ENCODE assay signal across 9 mouse cellular contexts in genomic region chr4:139312632-139313031, GRCm38 (mm10). TPM values are rescaled to one million over a fixed set of nuclear protein-coding genes. Genes with fewer than 3 reads are reported as not detected.
A peak's percentile ranks its signal among the peaks of the same experiment; 100 is the strongest.
DNase-seq lines count a peak whose midpoint lies in the region; ATAC-seq and TF ChIP-seq lines count a peak whose summit lies in the region.
"Had no signal": no experiment of that assay in that cellular context is flagged by ENCODE, and none has a peak within 500 bp of the region (broad histone marks: within the 10 kb centered on the region; RNA-seq: fewer than 3 reads in every experiment).

No protein-coding gene starts in this region.

- TF ChIP-seq CTCF in left cerebral cortex, adult 2 months (IDR thresholded peaks at IDR 0.05): peak; percentile 60

- H3K4me3 ChIP-seq in left cerebral cortex, adult 2 months: no peak overlapping the region
- H3K4me3 ChIP-seq in embryonic facial prominence, embryonic 12.5 days: no peak overlapping the region
- H3K4me3 ChIP-seq: megakaryocyte, embryonic 14.5 days had no signal

- ATAC-seq in embryonic facial prominence, embryonic 12.5 days (ENCODE audit: insufficient number of reproducible peaks, insufficient read depth, low FRiP score, low TSS enrichment): no peak
- no peak for ATAC-seq in granulocyte monocyte progenitor cell, adult 5-6 weeks (replicated peaks; ENCODE audit: poor library complexity, severe bottlenecking)

- no peaks in the 10 kb centered on the region for H3K27me3 ChIP-seq in embryonic facial prominence, embryonic 12.5 days

- H3K27ac ChIP-seq in left cerebral cortex, adult 2 months: no peak overlapping the region
- no peak overlapping the region for H3K27ac ChIP-seq in embryonic facial prominence, embryonic 12.5 days

- H3K36me3 ChIP-seq in embryonic facial prominence, embryonic 12.5 days: peaks cover 36% of the 10 kb centered on the region

- DNase-seq in adrenal gland, adult (ENCODE audit: inconsistent age in 2 of 2, low spot score in 1 of 2): peak; percentile 31 to 70
- DNase-seq in adrenal gland, postnatal 25 days: no peak
- DNase-seq in left cerebral cortex, adult 2 months (ENCODE audit: extremely low spot score in 1 of 2, low spot score in 2 of 2): peak in 1 of 2 experiments; percentile 7
- no peak for DNase-seq in left cerebral cortex, adult 9 months (ENCODE audit: low spot score in 2 of 2)
- peak; percentile 38 for DNase-seq in lung, postnatal 25 days (ENCODE audit: low spot score)
- no peak for DNase-seq in gastrocnemius, postnatal 14 days

- peaks cover 16% of the 10 kb centered on the region; the same call in 1 of the 2 replicates for H3K4me1 ChIP-seq in embryonic facial prominence, embryonic 12.5 days

- 0 out of 2 replicates have a peak overlapping the region, but pooled peaks have one; percentile 89 for H3K4me2 ChIP-seq in embryonic facial prominence, embryonic 12.5 days (replicated peaks)

- intact Hi-C loops in left cerebral cortex, adult 2 months (cut with DNase I): no loop called here
- intact Hi-C loops in gastrocnemius, postnatal 14 days (cut with DNase I; ENCODE audit: low total_unique reads): no loop called here

- no peak overlapping the region for H3K9ac ChIP-seq in embryonic facial prominence, embryonic 12.5 days

- H3K9me3 ChIP-seq in embryonic facial prominence, embryonic 12.5 days: no peaks in the 10 kb centered on the region
- H3K9me3 ChIP-seq: megakaryocyte, embryonic 14.5 days had no signal

- WGBS in embryonic facial prominence, embryonic 12.5 days: 50% methylated on average over 4 of the region's 4 CpGs

RNA-seq across cellular contexts. Expression of gene Akr7a5, which starts 2.1 kb away (rescaled TPM):
- 61.5 and 69.4 TPM in 2 replicates for total RNA-seq in adrenal gland, postnatal 25 days (2021)
- total RNA-seq in left cerebral cortex, adult 2 months (2021): 10 to 100 TPM; 27.2 to 27.9 TPM
- polyA plus RNA-seq in embryonic facial prominence, embryonic 12.5 days (2016; fragmentation: Nextera tagmentation; extraction: Ambion mirVana): 134 TPM in 2 replicates
- 16.6 and 25.0 TPM in 2 replicates for total RNA-seq in granulocyte monocyte progenitor cell, adult 5-6 weeks (2014; fragmentation: Nextera tagmentation)
- 5.9 and 12.2 TPM in 2 replicates for total RNA-seq in granulocyte monocyte progenitor cell, adult 5-6 weeks (2017)
- 10 to 100 TPM; 34.2 to 37.4 TPM for total RNA-seq in gastrocnemius, postnatal 14 days (2021)

RNA-seq across cellular contexts. Expression of gene Pqlc2, which starts 2.1 kb away (rescaled TPM):
- 9.9 and 13.3 TPM in 2 replicates for total RNA-seq in adrenal gland, postnatal 25 days (2021)
- 10 to 100 TPM; 13.3 to 13.9 TPM for total RNA-seq in left cerebral cortex, adult 2 months (2021)
- polyA plus RNA-seq in embryonic facial prominence, embryonic 12.5 days (2016; fragmentation: Nextera tagmentation; extraction: Ambion mirVana): 15.0 and 17.0 TPM in 2 replicates
- total RNA-seq in granulocyte monocyte progenitor cell, adult 5-6 weeks (2014; fragmentation: Nextera tagmentation): 5.4 and 7.7 TPM in 2 replicates
- total RNA-seq in granulocyte monocyte progenitor cell, adult 5-6 weeks (2017): 2.3 and 3.5 TPM in 2 replicates
- total RNA-seq in gastrocnemius, postnatal 14 days (2021): 1 to 10 TPM; 6.0 to 6.4 TPM

RNA-seq across cellular contexts. Expression of gene Mrto4, which starts 39.7 kb away (rescaled TPM):
- total RNA-seq in adrenal gland, postnatal 25 days (2021): 61.4 and 68.9 TPM in 2 replicates
- total RNA-seq in left cerebral cortex, adult 2 months (2021): 10 to 100 TPM; 47.4 to 48.3 TPM
- 125 and 129 TPM in 2 replicates for polyA plus RNA-seq in embryonic facial prominence, embryonic 12.5 days (2016; fragmentation: Nextera tagmentation; extraction: Ambion mirVana)
- 143 and 158 TPM in 2 replicates for total RNA-seq in granulocyte monocyte progenitor cell, adult 5-6 weeks (2014; fragmentation: Nextera tagmentation)
- total RNA-seq in granulocyte monocyte progenitor cell, adult 5-6 weeks (2017): 93.4 and 94.5 TPM in 2 replicates
- 10 to 100 TPM; 32.3 to 43.5 TPM for total RNA-seq in gastrocnemius, postnatal 14 days (2021)

RNA-seq across cellular contexts. Expression of gene Emc1, which starts 39.8 kb away (rescaled TPM):
- 45.8 and 58.2 TPM in 2 replicates for total RNA-seq in adrenal gland, postnatal 25 days (2021)
- 10 to 100 TPM; 82.5 to 94.1 TPM for total RNA-seq in left cerebral cortex, adult 2 months (2021)
- polyA plus RNA-seq in embryonic facial prominence, embryonic 12.5 days (2016; fragmentation: Nextera tagmentation; extraction: Ambion mirVana): 32.1 and 33.6 TPM in 2 replicates
- total RNA-seq in granulocyte monocyte progenitor cell, adult 5-6 weeks (2014; fragmentation: Nextera tagmentation): 20.2 and 24.4 TPM in 2 replicates
- 34.4 and 39.2 TPM in 2 replicates for total RNA-seq in granulocyte monocyte progenitor cell, adult 5-6 weeks (2017)
- total RNA-seq in gastrocnemius, postnatal 14 days (2021): 10 to 100 TPM; 24.9 to 26.7 TPM

RNA-seq across cellular contexts. Expression of gene Ubr4, which starts 39.8 kb away (rescaled TPM):
- 182 and 200 TPM in 2 replicates for total RNA-seq in adrenal gland, postnatal 25 days (2021)
- 100 to 1,000 TPM; 187 to 199 TPM for total RNA-seq in left cerebral cortex, adult 2 months (2021)
- polyA plus RNA-seq in embryonic facial prominence, embryonic 12.5 days (2016; fragmentation: Nextera tagmentation; extraction: Ambion mirVana): 70.8 and 74.0 TPM in 2 replicates
- total RNA-seq in granulocyte monocyte progenitor cell, adult 5-6 weeks (2014; fragmentation: Nextera tagmentation): 91.2 and 91.4 TPM in 2 replicates
- total RNA-seq in granulocyte monocyte progenitor cell, adult 5-6 weeks (2017): 47.2 and 49.5 TPM in 2 replicates
- total RNA-seq in gastrocnemius, postnatal 14 days (2021): 10 to 100 TPM; 71.7 to 73.6 TPM

Comparison
In these comparisons a context has a peak if more than half of its experiments do, and no peak if none do; other contexts are left out.
1. DNase-seq: peak in adrenal gland, adult (2 of 2) and lung, postnatal 25 days (single experiment); none in adrenal gland, postnatal 25 days (single experiment), left cerebral cortex, adult 9 months (0 of 2) and gastrocnemius, postnatal 14 days (single experiment).